Mouse (Mus musculus) lung, embryonic 15.5 days (tissue): ENCODE data around the gene Dnajb1. TPM values are rescaled to one million over a fixed set of nuclear protein-coding genes. Genes with fewer than 3 reads are reported as not detected.

ENCODE experiments used
- ATAC-seq: fragments of 200-750 bp; cut with Nextera tagmentation; 2 replicates; pipeline ENCODE4 v1.8.0; 2017; ENCODE audit warnings: moderate number of reproducible peaks, borderline replicate concordance; ENCODE audit not compliant: low FRiP score, low TSS enrichment; ENCODE audit errors: extremely low read depth
- H3K27ac ChIP-seq: fragments of 300-500 bp; sonication (generic); 2 replicates; pipeline ENCODE4 v1.5.1; 2015; ENCODE audit warnings: moderate library complexity, mild to moderate bottlenecking, inconsistent platforms
- H3K27me3 ChIP-seq: fragments of 300-500 bp; sonication (generic); 2 replicates; pipeline ENCODE4 v1.6.1; 2015; ENCODE audit warnings: inconsistent platforms
- H3K36me3 ChIP-seq: fragments of 300-500 bp; sonication (generic); 2 replicates; pipeline ENCODE4 v1.6.1; 2015; ENCODE audit warnings: inconsistent platforms
- H3K4me1 ChIP-seq: fragments of 300-500 bp; sonication (generic); 2 replicates; pipeline ENCODE4 v1.6.1; 2015; ENCODE audit warnings: inconsistent platforms
- H3K4me2 ChIP-seq: fragments of 300-500 bp; sonication (generic); 2 replicates; pipeline ENCODE4 v1.6.1; 2015; ENCODE audit warnings: inconsistent platforms, mild to moderate bottlenecking, moderate library complexity
- H3K4me3 ChIP-seq: fragments of 300-500 bp; sonication (generic); 2 replicates; pipeline ENCODE4 v1.5.1; 2015; ENCODE audit warnings: mild to moderate bottlenecking, inconsistent platforms
- H3K9ac ChIP-seq: fragments of 300-500 bp; sonication (generic); 2 replicates; pipeline ENCODE4 v1.6.1; 2015; ENCODE audit warnings: inconsistent platforms
- H3K9me3 ChIP-seq: fragments of 300-500 bp; sonication (generic); 2 replicates; pipeline ENCODE4 v1.6.1; 2016; ENCODE audit warnings: inconsistent platforms
- WGBS: fragments of 180-500 bp; shearing (Covaris S2); methylation state at CpG from one replicate; pipeline ENCODE4 v1.1.7; 2015; 5-methylcytosine and 5-hydroxymethylcytosine counted together
- polyA plus RNA-seq: library from polyadenylated mRNA; unstranded; fragments of >200 nt; fragmentation: Nextera tagmentation; extraction: Ambion mirVana; gene quantifications from 2 replicates; pipeline ENCODE4 v1.2.1, GENCODE M21; 2015

Gene Dnajb1
- polyA plus RNA-seq, 1 experiment from 2014 or later, result 67.4 TPM

DNA sequence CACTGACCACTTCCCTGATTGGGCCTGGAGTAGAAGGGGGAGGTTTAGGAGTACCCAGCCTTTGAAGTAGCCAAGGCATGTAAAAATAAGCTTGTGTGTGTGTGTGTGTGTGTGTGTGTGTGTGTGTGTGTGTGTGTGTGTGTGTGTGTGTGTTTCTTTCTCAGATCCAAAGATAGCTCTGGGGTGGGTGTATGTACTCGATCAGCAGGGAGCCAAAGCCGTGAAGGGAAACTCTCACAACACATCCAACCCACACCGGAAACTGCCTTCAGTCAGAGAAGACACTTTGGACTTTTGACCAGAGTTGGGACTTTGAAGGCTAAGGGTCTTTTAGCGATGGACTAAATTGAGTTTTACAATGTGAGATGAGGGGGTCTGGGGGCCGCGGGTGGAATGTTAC is 41.7 kb downstream of the Dnajb1 start:
- no peaks in the 10 kb centered on the region for H3K27me3 ChIP-seq
- 88% methylated on average over 6 of the region's 6 CpGs for WGBS
- H3K9me3 ChIP-seq, result no peaks in the 10 kb centered on the region
- ATAC-seq, result no peak
- H3K4me1 ChIP-seq, result peaks cover 17% of the 10 kb centered on the region
- H3K27ac ChIP-seq, result no peak overlapping the region
- no peak overlapping the region for H3K9ac ChIP-seq
- H3K4me3 ChIP-seq, result no peak overlapping the region
- no peaks in the 10 kb centered on the region for H3K36me3 ChIP-seq
- no peak overlapping the region for H3K4me2 ChIP-seq

DNA sequence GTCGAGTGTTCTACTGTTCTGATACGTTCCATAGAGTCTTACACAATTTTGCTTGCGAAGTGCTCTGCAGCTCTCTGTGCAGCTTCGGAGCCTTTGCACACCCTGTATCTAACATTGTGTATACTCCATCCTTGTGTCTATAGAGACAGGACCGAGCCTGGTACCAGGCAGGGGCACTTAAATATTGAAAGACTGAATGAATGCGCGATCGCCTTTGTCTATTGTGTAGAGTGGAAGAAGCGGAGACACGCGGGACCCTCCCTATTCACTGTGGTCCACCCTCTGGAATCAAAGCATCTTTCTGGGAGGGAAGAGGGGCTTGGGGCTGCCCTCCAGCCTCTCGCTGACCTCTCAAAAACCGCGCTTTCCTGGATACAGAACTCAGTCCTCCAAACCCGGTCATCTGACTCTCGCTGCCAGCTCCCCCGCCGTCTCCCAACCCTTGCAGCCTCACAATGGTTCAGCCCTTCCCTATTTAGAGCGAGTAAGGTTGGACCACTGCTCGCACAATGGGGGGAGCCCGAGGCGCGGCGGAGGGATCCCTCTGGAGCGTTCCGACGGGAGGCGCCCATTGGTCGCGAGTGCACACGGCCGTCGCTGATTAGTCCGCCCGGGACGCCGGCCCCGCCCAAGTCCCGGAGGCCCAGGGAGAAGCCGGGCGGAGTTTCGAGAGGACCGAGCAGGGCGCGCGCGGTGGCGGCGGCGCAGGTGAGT is 44.2 kb downstream of the Dnajb1 start, which contains the start of gene Gipc1:
Gipc1 (plus strand) TSS at position 648 of the 714 bp plus-strand sequence.
- peak; percentile 95 for ATAC-seq
- WGBS, result 4% methylated on average over 34 of the region's 50 CpGs

DNA sequence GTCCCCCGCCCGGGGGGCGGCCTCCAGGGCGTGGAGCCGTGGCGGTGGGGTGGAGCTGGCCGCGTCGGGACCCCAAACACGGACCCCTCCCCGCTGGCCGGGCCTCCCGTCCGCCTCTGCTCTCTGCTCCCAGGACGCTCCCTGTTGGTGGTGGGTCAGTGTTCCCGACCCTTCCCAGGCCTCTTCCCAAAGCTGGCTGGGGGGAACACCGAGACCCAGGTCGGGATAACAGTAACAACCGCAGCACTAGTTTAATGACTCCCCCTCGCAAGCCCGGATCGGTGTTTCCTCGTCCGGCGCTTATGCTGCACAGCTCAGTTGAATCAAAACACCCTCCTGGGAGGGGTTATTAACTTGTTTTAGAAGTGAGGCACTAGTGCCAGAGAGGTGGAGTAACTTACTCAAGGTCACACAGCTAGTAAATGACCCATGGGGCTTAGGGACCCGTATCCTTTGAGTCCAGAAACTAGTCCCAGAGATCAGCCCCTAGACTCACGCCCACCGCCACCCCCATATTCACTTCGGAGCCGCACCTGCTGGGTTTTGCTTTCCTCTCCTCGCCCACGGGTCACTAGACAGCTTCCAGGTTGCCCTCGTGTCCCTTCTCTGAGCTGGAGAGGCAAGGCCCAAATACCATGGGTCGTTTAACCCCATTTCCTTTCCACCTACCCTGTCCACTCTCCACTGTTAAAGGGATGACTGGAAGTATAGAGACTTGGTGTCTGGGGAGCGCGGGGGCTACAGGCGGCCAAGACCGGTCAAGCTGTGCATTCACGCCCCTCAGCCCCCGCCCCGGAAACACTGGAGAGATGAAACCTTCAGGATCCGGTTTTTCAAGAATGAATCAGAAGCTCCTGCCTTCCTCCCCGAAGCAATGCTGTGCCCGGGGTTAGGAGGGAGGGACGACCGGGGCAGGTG is 45.0 kb downstream of the Dnajb1 start:
- Histone ChIP-seq H3K9ac (peak overlapping the region; percentile 95), H3K4me1 (peaks cover 30% of the 10 kb centered on the region), H3K4me2 (peak overlapping the region; percentile 90), H3K9me3 (no peaks in the 10 kb centered on the region), H3K27me3 (no peaks in the 10 kb centered on the region), H3K4me3 (peak overlapping the region; percentile 98), H3K36me3 (0 out of 2 replicates have a peak, but pooled peaks cover 7% of the 10 kb centered on the region), H3K27ac (peak overlapping the region; percentile 85)
- no peak; the same call in 1 of the 2 replicates for ATAC-seq
- WGBS, result under 1% methylated on average over 43 of the region's 46 CpGs

More for the DNA sequence above, 44.2 kb downstream of the Dnajb1 start, which contains the start of gene Gipc1:
- H3K4me2 ChIP-seq, result peak within 1 kb of the TSS; percentile 90
- H3K4me3 ChIP-seq, result peak within 1 kb of the TSS; percentile 98
- peak within 1 kb of the TSS; percentile 95 for H3K9ac ChIP-seq
- H3K27ac ChIP-seq, result peak within 1 kb of the TSS; percentile 88
- H3K27me3 ChIP-seq, result no peaks in the 10 kb centered on the region
- no peaks in the 10 kb centered on the region for H3K9me3 ChIP-seq
- H3K4me1 ChIP-seq, result peaks cover 25% of the 10 kb centered on the region
- H3K36me3 ChIP-seq, result 0 out of 2 replicates have a peak, but pooled peaks cover 7% of the 10 kb centered on the region

DNA sequence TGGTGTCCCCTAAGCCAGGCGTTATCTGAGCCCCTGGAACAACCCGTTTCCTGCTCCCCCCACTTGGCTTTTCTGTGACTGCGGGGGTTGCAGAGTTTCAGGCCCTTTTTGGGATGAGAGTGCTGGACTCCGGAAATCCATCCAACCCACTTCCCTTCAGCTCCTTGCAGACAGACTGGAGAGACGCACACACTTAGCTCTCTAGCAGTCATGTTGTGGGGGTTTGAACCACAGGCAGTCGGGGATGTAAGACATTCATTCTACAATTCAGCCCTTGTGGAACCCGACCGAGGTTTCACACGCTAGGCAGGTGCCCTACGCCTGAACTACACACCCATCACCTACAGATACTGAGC is 45.6 kb downstream of the Dnajb1 start:
- peak overlapping the region; percentile 98 for H3K4me3 ChIP-seq
- peak overlapping the region; percentile 85 for H3K27ac ChIP-seq
- peak overlapping the region; percentile 90 for H3K4me2 ChIP-seq
- 0 out of 2 replicates have a peak, but pooled peaks cover 8% of the 10 kb centered on the region for H3K36me3 ChIP-seq
- H3K27me3 ChIP-seq, result no peaks in the 10 kb centered on the region
- 21% methylated on average over 10 of the region's 10 CpGs for WGBS
- H3K9me3 ChIP-seq, result no peaks in the 10 kb centered on the region
- H3K9ac ChIP-seq, result peak overlapping the region; percentile 95
- ATAC-seq, result no peak
- H3K4me1 ChIP-seq, result peaks cover 30% of the 10 kb centered on the region

DNA sequence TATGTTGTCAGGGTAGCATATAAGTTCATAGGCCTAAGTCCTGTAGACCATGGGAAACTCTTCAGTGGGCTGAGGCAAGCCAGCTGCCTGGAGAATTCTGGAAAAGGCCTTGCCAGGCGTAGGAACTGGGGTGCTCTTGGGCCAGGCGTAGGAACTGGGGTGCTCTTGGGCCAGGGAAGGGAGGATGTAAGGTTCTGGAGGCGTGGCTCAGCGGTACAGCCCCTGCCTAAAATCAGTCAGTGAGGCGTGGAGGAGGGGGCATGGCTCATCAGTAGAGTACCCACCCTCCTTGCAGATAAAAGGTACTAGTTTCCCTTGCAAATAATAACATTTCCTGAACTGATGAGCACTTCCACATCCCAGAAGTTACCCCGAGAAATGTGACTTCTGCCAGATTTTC is 46.7 kb downstream of the Dnajb1 start:
- Histone ChIP-seq H3K36me3 (0 out of 2 replicates have a peak, but pooled peaks cover 11% of the 10 kb centered on the region), H3K9me3 (no peaks in the 10 kb centered on the region), H3K9ac (no peak overlapping the region), H3K4me2 (no peak overlapping the region), H3K4me1 (peaks cover 30% of the 10 kb centered on the region), H3K4me3 (no peak overlapping the region), H3K27me3 (no peaks in the 10 kb centered on the region), H3K27ac (no peak overlapping the region)
- 86% methylated on average over 6 of the region's 6 CpGs for WGBS
- ATAC-seq, result no peak

DNA sequence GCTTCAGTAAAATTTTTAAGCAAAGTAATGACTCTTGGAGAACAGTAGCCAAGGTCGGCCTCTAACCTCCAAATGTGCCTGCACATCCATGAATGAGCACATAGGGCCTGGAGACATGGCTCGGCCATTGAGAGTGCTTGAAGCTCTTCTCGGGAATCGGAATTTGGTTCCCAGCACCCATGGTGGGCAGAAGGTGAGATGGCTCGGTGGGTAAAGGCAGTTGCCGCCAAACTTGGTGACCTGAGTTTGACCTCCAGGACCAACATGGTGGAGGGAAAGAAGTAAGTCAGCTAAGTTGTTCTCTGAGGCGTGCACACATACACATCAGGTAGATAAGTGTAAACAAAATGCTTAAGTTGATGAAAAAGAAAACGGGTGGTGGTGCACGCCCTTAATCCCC is 48.0 kb downstream of the Dnajb1 start:
- Histone ChIP-seq H3K9ac (no peak overlapping the region), H3K27ac (peak overlapping the region; percentile 72; the same call in 1 of the 2 replicates), H3K36me3 (0 out of 2 replicates have a peak, but pooled peaks cover 11% of the 10 kb centered on the region), H3K9me3 (no peaks in the 10 kb centered on the region), H3K4me3 (no peak overlapping the region), H3K4me2 (no peak overlapping the region), H3K4me1 (peaks cover 43% of the 10 kb centered on the region), H3K27me3 (no peaks in the 10 kb centered on the region)
- 86% methylated on average over 9 of the region's 9 CpGs for WGBS
- ATAC-seq, result no peak

DNA sequence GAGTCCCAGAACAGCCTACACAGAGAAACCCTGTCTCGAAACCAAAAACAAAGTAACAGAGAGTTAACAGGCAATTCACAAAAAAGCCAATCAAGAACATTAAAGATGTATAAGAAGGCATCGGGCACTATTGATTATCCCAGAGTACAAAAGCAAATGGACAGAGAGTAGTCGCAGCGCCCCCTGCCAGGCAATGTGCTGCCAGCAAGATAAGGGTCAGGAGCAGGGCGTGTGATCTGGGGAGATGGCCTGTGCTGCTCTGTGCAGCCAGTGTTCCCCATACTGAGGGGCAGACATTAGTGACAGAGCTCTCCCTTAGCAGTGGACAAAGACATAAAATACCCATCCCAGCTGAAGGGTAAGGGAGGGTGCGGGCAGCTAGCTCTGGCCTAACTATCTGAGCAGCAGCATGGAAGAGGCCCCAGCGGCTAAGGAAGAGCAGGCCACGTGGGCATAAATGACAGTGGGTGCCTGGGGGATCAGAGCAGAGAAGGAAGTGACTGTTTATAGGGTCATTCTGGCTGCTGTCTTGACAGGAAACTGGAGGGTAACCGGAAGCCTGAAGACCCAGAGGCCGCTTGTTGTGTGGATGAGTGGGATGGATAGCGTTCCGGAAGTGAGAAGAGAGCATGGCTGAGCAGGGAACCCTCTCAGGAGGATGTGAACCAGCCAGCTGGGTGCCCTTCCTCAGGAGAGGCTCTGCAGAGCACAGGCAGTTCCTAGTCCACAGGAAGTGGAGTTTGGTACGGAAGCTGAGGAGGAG is 48.7 kb downstream of the Dnajb1 start:
- no peak for ATAC-seq
- no peak overlapping the region for H3K9ac ChIP-seq
- no peak overlapping the region for H3K4me3 ChIP-seq
- no peaks in the 10 kb centered on the region for H3K9me3 ChIP-seq
- 67% methylated on average over 13 of the region's 13 CpGs for WGBS
- H3K36me3 ChIP-seq, result 0 out of 2 replicates have a peak, but pooled peaks cover 11% of the 10 kb centered on the region
- no peak overlapping the region for H3K4me2 ChIP-seq
- peaks cover 48% of the 10 kb centered on the region for H3K4me1 ChIP-seq
- peak overlapping the region; percentile 73 for H3K27ac ChIP-seq
- no peaks in the 10 kb centered on the region for H3K27me3 ChIP-seq

DNA sequence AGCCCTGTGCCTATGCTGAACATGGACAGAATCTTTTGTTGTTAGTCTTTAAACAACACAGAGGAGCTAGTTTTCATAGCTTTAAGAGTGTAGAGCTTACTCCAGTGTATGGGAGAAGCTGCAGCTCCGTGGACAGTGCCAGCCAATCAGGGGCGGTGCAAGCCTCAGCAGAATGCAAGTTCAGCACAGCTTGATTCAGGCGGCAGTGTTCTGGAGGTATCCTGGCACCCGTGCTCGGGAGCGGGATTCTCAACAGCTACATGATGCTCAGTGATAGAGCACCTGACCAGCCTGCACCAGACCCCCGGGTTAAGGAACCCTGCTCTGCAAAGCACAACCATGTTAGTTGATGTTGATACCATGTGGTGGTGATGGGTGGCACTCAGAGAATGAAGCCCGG is 52.6 kb downstream of the Dnajb1 start:
- 12% methylated on average over 8 of the region's 8 CpGs for WGBS
- Histone ChIP-seq H3K9ac (peak overlapping the region; percentile 14; the same call in 1 of the 2 replicates), H3K4me1 (peaks cover 61% of the 10 kb centered on the region), H3K4me2 (peak overlapping the region; percentile 43), H3K36me3 (0 out of 2 replicates have a peak, but pooled peaks cover 5% of the 10 kb centered on the region), H3K27me3 (no peaks in the 10 kb centered on the region), H3K9me3 (no peaks in the 10 kb centered on the region), H3K27ac (peak overlapping the region; percentile 46; the same call in 1 of the 2 replicates), H3K4me3 (no peak overlapping the region; the same call in 1 of the 2 replicates)
- no peak for ATAC-seq

DNA sequence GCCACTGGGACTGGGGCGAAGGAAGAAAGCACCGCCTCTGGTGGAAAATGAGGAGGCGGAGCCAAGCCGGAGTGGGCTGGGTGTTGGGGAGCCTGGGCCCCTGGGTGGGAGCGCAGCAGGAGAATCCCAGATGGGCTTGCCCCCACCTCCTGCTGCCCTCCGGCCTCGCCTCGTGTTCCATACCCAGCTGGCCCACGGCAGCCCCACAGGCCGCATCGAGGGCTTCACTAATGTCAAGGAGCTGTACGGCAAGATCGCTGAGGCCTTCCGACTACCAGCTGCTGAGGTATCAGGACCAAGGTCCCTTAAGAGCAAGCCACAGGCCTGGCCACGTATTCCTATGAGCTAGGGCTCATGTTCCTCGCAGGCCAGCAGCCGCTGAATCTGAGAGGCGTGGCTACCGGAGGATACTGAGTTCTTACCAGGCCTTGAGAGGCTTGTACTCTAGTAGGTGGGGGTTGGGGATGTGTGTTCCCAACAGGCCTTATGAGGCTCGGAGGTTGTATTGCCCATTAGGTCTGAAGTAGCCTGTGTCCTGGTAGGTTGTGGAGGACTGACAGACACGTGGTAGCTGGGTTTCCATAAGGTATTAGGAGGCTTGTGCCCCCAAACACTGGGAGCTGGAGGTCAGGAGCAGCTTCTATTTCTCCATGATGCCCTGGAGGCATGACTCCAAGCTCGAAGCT is 53.1 kb downstream of the Dnajb1 start:
- peaks cover 64% of the 10 kb centered on the region for H3K4me1 ChIP-seq
- 0 out of 2 replicates have a peak, but pooled peaks cover 4% of the 10 kb centered on the region for H3K36me3 ChIP-seq
- whole genome bisulfite sequencing, result 15% methylated on average over 22 of the region's 22 CpGs
- H3K9me3 ChIP-seq, result no peaks in the 10 kb centered on the region
- ATAC-seq, result no peak
- peak overlapping the region; percentile 46 for H3K27ac ChIP-seq
- peak overlapping the region; percentile 14; the same call in 1 of the 2 replicates for H3K9ac ChIP-seq
- H3K4me2 ChIP-seq, result peak overlapping the region; percentile 43
- peak overlapping the region; percentile 6; the same call in 1 of the 2 replicates for H3K4me3 ChIP-seq
- H3K27me3 ChIP-seq, result no peaks in the 10 kb centered on the region
